Comparison of ENCODE assay signal across 8 mouse cellular contexts in genomic region chr6:88045406-88045766, GRCm38 (mm10). TPM values are rescaled to one million over a fixed set of nuclear protein-coding genes. Genes with fewer than 3 reads are reported as not detected.
DNase-seq lines count a peak whose midpoint lies in the region; ATAC-seq and TF ChIP-seq lines count a peak whose summit lies in the region.

No protein-coding gene starts in this region.

- H3K9me3 ChIP-seq in megakaryocyte, embryonic 14.5 days = 0 out of 2 replicates have a peak, but pooled peaks cover 2% of the 10 kb centered on the region
- H3K9me3 ChIP-seq in liver, embryonic 11.5 days (ENCODE audit: control insufficient read depth, low read length) = no peaks in the 10 kb centered on the region

- peak overlapping the region; percentile 32; the same call in 1 of the 2 replicates for H3K27ac ChIP-seq in cerebellum, adult 2 months (ENCODE audit: insufficient read depth, low read length)
- peak overlapping the region; percentile 32; the same call in 1 of the 2 replicates for H3K27ac ChIP-seq in liver, embryonic 11.5 days (ENCODE audit: low read depth, low read length)

- H3K36me3 ChIP-seq in megakaryocyte, embryonic 14.5 days (replicated peaks; ENCODE audit: low read length) = peaks cover 15% of the 10 kb centered on the region
- no peaks in the 10 kb centered on the region for H3K36me3 ChIP-seq in liver, embryonic 11.5 days (ENCODE audit: control insufficient read depth, insufficient read depth, low read length)

- no peak for TF ChIP-seq POLR2A in cerebellum, adult 2 months (IDR thresholded peaks at IDR 0.05; ENCODE audit: borderline replicate concordance, insufficient read depth, low read length)

- H3K4me1 ChIP-seq in cerebellum, adult 2 months (ENCODE audit: control insufficient read depth, insufficient read depth, low read length) = peaks cover 12% of the 10 kb centered on the region; the same call in 1 of the 2 replicates
- peaks cover 66% of the 10 kb centered on the region for H3K4me1 ChIP-seq in megakaryocyte, embryonic 14.5 days
- peaks cover 17% of the 10 kb centered on the region for H3K4me1 ChIP-seq in liver, embryonic 11.5 days (replicated peaks; ENCODE audit: control insufficient read depth, insufficient read depth, low read length)

- no peak for ATAC-seq in megakaryocyte, adult 5-6 weeks (ENCODE audit: poor library complexity, severe bottlenecking)
- ATAC-seq in liver, embryonic 11.5 days (replicated peaks; ENCODE audit: low FRiP score) = no peak; the same call in 1 of the 2 replicates

- H3K4me3 ChIP-seq in cerebellum, adult 2 months (replicated peaks; ENCODE audit: insufficient read depth, low read depth, low read length) = peak overlapping the region; percentile 50
- H3K4me3 ChIP-seq in megakaryocyte, embryonic 14.5 days (replicated peaks) = peak overlapping the region; percentile 96
- H3K4me3 ChIP-seq in liver, embryonic 11.5 days (ENCODE audit: low read depth, low read length) = peak overlapping the region; percentile 98

- 31% methylated on average over 3 of the region's 3 CpGs for WGBS in cerebellum, adult 2 months
- 30% methylated on average over 3 of the region's 3 CpGs for WGBS in liver, embryonic 11.5 days

- no peaks in the 10 kb centered on the region for H3K27me3 ChIP-seq in cerebellum, adult 2 months (ENCODE audit: control insufficient read depth, insufficient read depth, low read length)
- peaks cover 15% of the 10 kb centered on the region for H3K27me3 ChIP-seq in megakaryocyte, embryonic 14.5 days (replicated peaks)
- H3K27me3 ChIP-seq in liver, embryonic 11.5 days (replicated peaks; ENCODE audit: control insufficient read depth, insufficient read depth, low read length) = no peaks in the 10 kb centered on the region; the same call in 1 of the 2 replicates

- peak overlapping the region; percentile 61 for H3K4me2 ChIP-seq in liver, embryonic 11.5 days

- no peak for DNase-seq in cerebellum, adult 2 months
- no peak for DNase-seq in cerebellum, postnatal 4 days (ENCODE audit: low spot score in 2 of 2)
- DNase-seq in liver, embryonic 11.5 days (ENCODE audit: low spot score) = no peak
- no peak for DNase-seq in adrenal gland, postnatal 25 days
- no peak for DNase-seq in urinary bladder, postnatal 36 days (ENCODE audit: low spot score in 2 of 2)
- no peak for DNase-seq in spleen, postnatal 14 days (ENCODE audit: low spot score in 2 of 2)

- no peak for TF ChIP-seq CTCF in cerebellum, adult 2 months (IDR thresholded peaks at IDR 0.05; ENCODE audit: borderline replicate concordance, insufficient read depth, low read depth, low read length)

- peak overlapping the region; percentile 82; the same call in 1 of the 2 replicates for H3K9ac ChIP-seq in liver, embryonic 11.5 days (ENCODE audit: low read depth, low read length)

RNA-seq across cellular contexts. Expression of gene Rab7, which starts 0.3 kb away (rescaled TPM):
- 408 and 418 TPM in 2 replicates for polyA plus RNA-seq in cerebellum, adult 2 months (2012; rRNA removed)
- polyA plus RNA-seq in megakaryocyte, embryonic 14.5 days (2012; ENCODE audit: insufficient read depth, low replicate concordance) = 13.2 and 85.0 TPM in 2 replicates
- 429 and 450 TPM in 2 replicates for total RNA-seq in megakaryocyte, adult 5-6 weeks (2015)
- total RNA-seq in megakaryocyte, adult 5-6 weeks (2017) = 132 and 169 TPM in 2 replicates
- polyA plus RNA-seq in liver, embryonic 11.5 days (2014; fragmentation: Nextera tagmentation; extraction: Ambion mirVana) = 221 and 230 TPM in 2 replicates
- total RNA-seq in adrenal gland, postnatal 25 days (2021) = 313 and 326 TPM in 2 replicates

RNA-seq across cellular contexts. Expression of gene Rpn1, which starts 38.9 kb away (rescaled TPM):
- polyA plus RNA-seq in cerebellum, adult 2 months (2012; rRNA removed) = 151 and 167 TPM in 2 replicates
- 32.8 and 59.1 TPM in 2 replicates for polyA plus RNA-seq in megakaryocyte, embryonic 14.5 days (2012; ENCODE audit: insufficient read depth, low replicate concordance)
- 56.6 and 67.2 TPM in 2 replicates for total RNA-seq in megakaryocyte, adult 5-6 weeks (2015)
- 130 and 142 TPM in 2 replicates for total RNA-seq in megakaryocyte, adult 5-6 weeks (2017)
- 384 and 414 TPM in 2 replicates for polyA plus RNA-seq in liver, embryonic 11.5 days (2014; fragmentation: Nextera tagmentation; extraction: Ambion mirVana)
- total RNA-seq in adrenal gland, postnatal 25 days (2021) = 211 and 212 TPM in 2 replicates
